Mouse (Mus musculus): Measurements from ENCODE around the gene Scrn2. TPM values are rescaled to one million over a fixed set of nuclear protein-coding genes. Genes with fewer than 3 reads are reported as not detected.
A peak's percentile ranks its signal among the peaks of the same experiment; 100 is the strongest.

The Scrn2 gene
- polyA plus RNA-seq, 1 experiment from 2014 or later = 12.5 TPM

GRCm38 (mm10) chr11:97074235-97074634 lies 44.5 kb downstream of the Scrn2 start:
- H3K27me3 ChIP-seq (ENCODE audit: control insufficient read depth, insufficient read depth, low read length) = no peaks in the 10 kb centered on the region
- WGBS = 60% methylated on average over 8 of the region's 8 CpGs
- H3K9me3 ChIP-seq (ENCODE audit: control insufficient read depth, low read length) = no peaks in the 10 kb centered on the region
- no peaks in the 10 kb centered on the region for H3K36me3 ChIP-seq (ENCODE audit: control insufficient read depth, insufficient read depth, low read length)
- no peak overlapping the region for H3K9ac ChIP-seq (ENCODE audit: low read length)
- no peak overlapping the region for H3K4me2 ChIP-seq (replicated peaks; ENCODE audit: low read depth)
- H3K4me1 ChIP-seq (replicated peaks; ENCODE audit: control insufficient read depth, insufficient read depth) = no peaks in the 10 kb centered on the region
- TF ChIP-seq EP300 (optimal IDR thresholded peaks at IDR 0.05) (no peak), CTCF (IDR thresholded peaks at IDR 0.05; ENCODE audit: low read depth) (no peak)
- no peak for DNase-seq (ENCODE audit: low spot score)
- ATAC-seq (ENCODE audit: low FRiP score, low TSS enrichment) = no peak
- H3K4me3 ChIP-seq (ENCODE audit: low read depth, low read length) = no peak overlapping the region
- no peak overlapping the region for H3K27ac ChIP-seq (replicated peaks)

GRCm38 (mm10) chr11:97078751-97079150 lies 49.0 kb downstream of the Scrn2 start:
- H3K27me3 ChIP-seq (ENCODE audit: control insufficient read depth, insufficient read depth, low read length) = no peaks in the 10 kb centered on the region
- peak; percentile 57 for DNase-seq (ENCODE audit: low spot score)

GRCm38 (mm10) chr11:97080291-97080690 lies 50.6 kb downstream of the Scrn2 start:
- Histone ChIP-seq H3K9me3 (ENCODE audit: control insufficient read depth, low read length) (no peaks in the 10 kb centered on the region), H3K27me3 (ENCODE audit: control insufficient read depth, insufficient read depth, low read length) (no peaks in the 10 kb centered on the region), H3K4me3 (ENCODE audit: low read depth, low read length) (no peak overlapping the region), H3K4me2 (replicated peaks; ENCODE audit: low read depth) (no peak overlapping the region), H3K27ac (replicated peaks) (no peak overlapping the region), H3K36me3 (ENCODE audit: control insufficient read depth, insufficient read depth, low read length) (no peaks in the 10 kb centered on the region), H3K4me1 (replicated peaks; ENCODE audit: control insufficient read depth, insufficient read depth) (no peaks in the 10 kb centered on the region), H3K9ac (ENCODE audit: low read length) (no peak overlapping the region)
- DNase-seq (ENCODE audit: low spot score) (no peak), ATAC-seq (ENCODE audit: low FRiP score, low TSS enrichment) (no peak)
- 28% methylated on average over 9 of the region's 9 CpGs for WGBS
- no peak for TF ChIP-seq EP300 (optimal IDR thresholded peaks at IDR 0.05)
- no peak for TF ChIP-seq CTCF (IDR thresholded peaks at IDR 0.05; ENCODE audit: low read depth)

More at GRCm38 (mm10) chr11:97078751-97079150, 49.0 kb downstream of the Scrn2 start:
- Histone ChIP-seq H3K4me2 (replicated peaks; ENCODE audit: low read depth) (no peak overlapping the region), H3K36me3 (ENCODE audit: control insufficient read depth, insufficient read depth, low read length) (no peaks in the 10 kb centered on the region), H3K27ac (replicated peaks) (no peak overlapping the region), H3K9me3 (ENCODE audit: control insufficient read depth, low read length) (no peaks in the 10 kb centered on the region), H3K4me1 (replicated peaks; ENCODE audit: control insufficient read depth, insufficient read depth) (no peaks in the 10 kb centered on the region), H3K4me3 (ENCODE audit: low read depth, low read length) (no peak overlapping the region), H3K9ac (ENCODE audit: low read length) (no peak overlapping the region)
- no peak for TF ChIP-seq EP300 (optimal IDR thresholded peaks at IDR 0.05)
- no peak for TF ChIP-seq CTCF (IDR thresholded peaks at IDR 0.05; ENCODE audit: low read depth)
- no peak for ATAC-seq (ENCODE audit: low FRiP score, low TSS enrichment)
- WGBS = 38% methylated on average over 4 of the region's 4 CpGs

- ATAC-seq (ENCODE audit: low FRiP score, low TSS enrichment) (0 out of 2 replicates have a peak, but pooled peaks have one; percentile 28), DNase-seq (ENCODE audit: low spot score) (no peak)
- H3K4me2 ChIP-seq (replicated peaks; ENCODE audit: low read depth) = no peak overlapping the region
- no peaks in the 10 kb centered on the region for H3K4me1 ChIP-seq (replicated peaks; ENCODE audit: control insufficient read depth, insufficient read depth)
- 31% methylated on average over 11 of the region's 11 CpGs for WGBS
- no peak overlapping the region for H3K27ac ChIP-seq (replicated peaks)
- TF ChIP-seq EP300 (optimal IDR thresholded peaks at IDR 0.05) (no peak), CTCF (IDR thresholded peaks at IDR 0.05; ENCODE audit: low read depth) (peak; percentile 76)
- no peaks in the 10 kb centered on the region for H3K27me3 ChIP-seq (ENCODE audit: control insufficient read depth, insufficient read depth, low read length)
- H3K36me3 ChIP-seq (ENCODE audit: control insufficient read depth, insufficient read depth, low read length) = no peaks in the 10 kb centered on the region
- no peaks in the 10 kb centered on the region for H3K9me3 ChIP-seq (ENCODE audit: control insufficient read depth, low read length)
- no peak overlapping the region for H3K4me3 ChIP-seq (ENCODE audit: low read depth, low read length)
- no peak overlapping the region for H3K9ac ChIP-seq (ENCODE audit: low read length)
These were observed 53.2 kb downstream of the Scrn2 start for GRCm38 (mm10) chr11:97082977-97083376.

Small RNA genes within 50 kb of the gene (microRNA-seq; reads per million reads assigned to microRNA genes)
- 2.3 reads per million for gene Mir8103

Other genes starting within 250 kb of the Scrn2 start
- 30.5 and 38.7 TPM in 2 replicates for gene Cbx1, start 240.8 kb upstream of the Scrn2 start, polyA plus RNA-seq (2015; fragmentation: Nextera tagmentation; extraction: Ambion mirVana)
- 32.4 and 35.6 TPM in 2 replicates for gene Nfe2l1, start 200.0 kb upstream of the Scrn2 start, polyA plus RNA-seq (2015; fragmentation: Nextera tagmentation; extraction: Ambion mirVana)
- 84.7 and 95.1 TPM in 2 replicates for gene Copz2, start 180.1 kb upstream of the Scrn2 start, polyA plus RNA-seq (2015; fragmentation: Nextera tagmentation; extraction: Ambion mirVana)
- 61.7 and 64.9 TPM in 2 replicates for gene Cdk5rap3, start 113.4 kb upstream of the Scrn2 start, polyA plus RNA-seq (2015; fragmentation: Nextera tagmentation; extraction: Ambion mirVana)
- gene Prr15l, start 101.8 kb upstream of the Scrn2 start, polyA plus RNA-seq (2015; fragmentation: Nextera tagmentation; extraction: Ambion mirVana) = 112 and 116 TPM in 2 replicates
- gene Pnpo, start 86.0 kb upstream of the Scrn2 start, polyA plus RNA-seq (2015; fragmentation: Nextera tagmentation; extraction: Ambion mirVana) = 56.7 and 57.1 TPM in 2 replicates
- 5.8 and 7.1 TPM in 2 replicates for gene Sp2, start 47.0 kb upstream of the Scrn2 start, polyA plus RNA-seq (2015; fragmentation: Nextera tagmentation; extraction: Ambion mirVana)
- gene Sp6, start 16.5 kb upstream of the Scrn2 start, polyA plus RNA-seq (2015; fragmentation: Nextera tagmentation; extraction: Ambion mirVana) = 21.2 and 22.0 TPM in 2 replicates
- 0.36 and 0.45 TPM in 2 replicates for gene Lrrc46, start 11.5 kb downstream of the Scrn2 start, polyA plus RNA-seq (2015; fragmentation: Nextera tagmentation; extraction: Ambion mirVana)
- gene Mrpl10, start 11.6 kb downstream of the Scrn2 start, polyA plus RNA-seq (2015; fragmentation: Nextera tagmentation; extraction: Ambion mirVana) = 56.3 and 60.8 TPM in 2 replicates
- 7.5 and 8.6 TPM in 2 replicates for gene Osbpl7, start 20.7 kb downstream of the Scrn2 start, polyA plus RNA-seq (2015; fragmentation: Nextera tagmentation; extraction: Ambion mirVana)
- gene Tbx21, start 85.4 kb downstream of the Scrn2 start, polyA plus RNA-seq (2015; fragmentation: Nextera tagmentation; extraction: Ambion mirVana) = 0.05 and 0.10 TPM in 2 replicates
- gene Tbkbp1, start 121.6 kb downstream of the Scrn2 start, polyA plus RNA-seq (2015; fragmentation: Nextera tagmentation; extraction: Ambion mirVana) = 1.8 and 2.4 TPM in 2 replicates
- gene Kpnb1, start 157.9 kb downstream of the Scrn2 start, polyA plus RNA-seq (2015; fragmentation: Nextera tagmentation; extraction: Ambion mirVana) = 18.5 and 19.2 TPM in 2 replicates